ENCODE assay signal across 10 mouse cellular contexts in the genomic region with DNA sequence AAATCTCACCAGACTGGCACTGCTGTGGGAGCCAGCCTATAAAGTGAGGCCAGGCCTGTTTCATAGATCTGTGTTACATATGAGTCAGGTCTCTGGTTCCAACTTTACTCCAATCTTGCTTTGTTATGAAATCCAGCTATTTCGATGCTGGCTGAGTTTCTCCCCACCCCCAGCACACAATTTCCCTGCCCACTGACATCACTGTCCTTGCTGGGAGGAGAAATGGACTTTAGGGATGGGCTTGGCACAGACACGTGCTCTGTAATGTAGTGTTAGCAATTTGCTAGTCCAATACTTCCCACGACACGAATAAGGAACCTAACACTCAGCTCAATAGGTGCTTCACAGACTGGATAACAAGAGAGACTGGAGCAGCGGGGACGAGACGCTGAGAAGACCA.
A peak's percentile ranks its signal among the peaks of the same experiment; 100 is the strongest.
DNase-seq lines count a peak whose midpoint lies in the region; ATAC-seq lines count a peak whose summit lies in the region.
"Had no signal": no experiment of that assay in that cellular context is flagged by ENCODE, and none has a peak within 500 bp of the region (broad histone marks: within the 10 kb centered on the region; RNA-seq: fewer than 3 reads in every experiment).

No protein-coding gene starts in this region.

- DNase-seq in adrenal gland, adult 2 months = peak; percentile 71
- no peak for DNase-seq in adrenal gland, postnatal 4 days (ENCODE audit: low spot score in 2 of 2)
- peak; percentile 41 to 43 for DNase-seq in heart, postnatal 10 days
- peak; percentile 10 for DNase-seq in brain, adult 2 months (ENCODE audit: low read depth, low spot score)
- no peak for DNase-seq in urinary bladder, adult 18-20 months (ENCODE audit: low spot score in 2 of 2)
- no peak for DNase-seq in urinary bladder, postnatal 14 days (ENCODE audit: low spot score)
- DNase-seq: kidney, postnatal 10 days; right cerebral cortex, adult 18-20 months had no signal

- intact Hi-C loops in heart, postnatal 10 days (cut with DNase I) = no loop called here

- WGBS in heart, embryonic 11.5 days (ENCODE audit: insufficient replicate concordance) = 81% methylated on average over 7 of the region's 7 CpGs
- WGBS in limb, embryonic 15.5 days = 55% methylated on average over 7 of the region's 7 CpGs

- H3K4me1 ChIP-seq in heart, embryonic 11.5 days (ENCODE audit: control insufficient read depth, insufficient read depth, low read length) = no peaks in the 10 kb centered on the region
- peaks cover 29% of the 10 kb centered on the region for H3K4me1 ChIP-seq in limb, embryonic 15.5 days

- no peak overlapping the region for H3K27ac ChIP-seq in heart, embryonic 11.5 days (ENCODE audit: low read depth, low read length)
- 0 out of 2 replicates have a peak overlapping the region, but pooled peaks have one; percentile 52 for H3K27ac ChIP-seq in limb, embryonic 15.5 days

- H3K9ac ChIP-seq in heart, embryonic 11.5 days (ENCODE audit: low read depth, low read length) = no peak overlapping the region
- H3K9ac ChIP-seq in limb, embryonic 15.5 days = no peak overlapping the region

- no peak overlapping the region for H3K4me3 ChIP-seq in heart, embryonic 11.5 days (ENCODE audit: low read depth, low read length)
- no peak overlapping the region for H3K4me3 ChIP-seq in limb, embryonic 15.5 days

- no peaks in the 10 kb centered on the region for H3K9me3 ChIP-seq in heart, embryonic 11.5 days (replicated peaks; ENCODE audit: control insufficient read depth, low read length)
- H3K9me3 ChIP-seq in limb, embryonic 15.5 days = no peaks in the 10 kb centered on the region

- no peak overlapping the region for H3K4me2 ChIP-seq in heart, embryonic 11.5 days
- H3K4me2 ChIP-seq in limb, embryonic 15.5 days = no peak overlapping the region

- no peaks in the 10 kb centered on the region for H3K27me3 ChIP-seq in heart, embryonic 11.5 days (ENCODE audit: control insufficient read depth, insufficient read depth, low read length)
- H3K27me3 ChIP-seq in limb, embryonic 15.5 days = no peaks in the 10 kb centered on the region

- no peaks in the 10 kb centered on the region for H3K36me3 ChIP-seq in heart, embryonic 11.5 days (ENCODE audit: control insufficient read depth, insufficient read depth, low read length)
- no peaks in the 10 kb centered on the region for H3K36me3 ChIP-seq in limb, embryonic 15.5 days

- ATAC-seq in heart, embryonic 11.5 days (replicated peaks; ENCODE audit: insufficient number of reproducible peaks, low FRiP score, low TSS enrichment) = no peak
- no peak for ATAC-seq in limb, embryonic 15.5 days (ENCODE audit: insufficient number of reproducible peaks, low FRiP score, low TSS enrichment, low read depth)

Comparison
In these comparisons a context has a peak if more than half of its experiments do, and no peak if none do; other contexts are left out.
1. DNase-seq: peak in adrenal gland, adult 2 months (single experiment), heart, postnatal 10 days (2 of 2) and brain, adult 2 months (single experiment); none in adrenal gland, postnatal 4 days (0 of 2), urinary bladder, adult 18-20 months (0 of 2) and urinary bladder, postnatal 14 days (single experiment).